Mouse (Mus musculus): Measurements from ENCODE around the gene Card9. TPM values are rescaled to one million over a fixed set of nuclear protein-coding genes. Genes with fewer than 3 reads are reported as not detected.
A peak's percentile ranks its signal among the peaks of the same experiment; 100 is the strongest.

Card9 gene
- polyA plus RNA-seq (2015; fragmentation: Nextera tagmentation; extraction: Ambion mirVana), result 0.41 and 0.62 TPM in 2 replicates

DNA sequence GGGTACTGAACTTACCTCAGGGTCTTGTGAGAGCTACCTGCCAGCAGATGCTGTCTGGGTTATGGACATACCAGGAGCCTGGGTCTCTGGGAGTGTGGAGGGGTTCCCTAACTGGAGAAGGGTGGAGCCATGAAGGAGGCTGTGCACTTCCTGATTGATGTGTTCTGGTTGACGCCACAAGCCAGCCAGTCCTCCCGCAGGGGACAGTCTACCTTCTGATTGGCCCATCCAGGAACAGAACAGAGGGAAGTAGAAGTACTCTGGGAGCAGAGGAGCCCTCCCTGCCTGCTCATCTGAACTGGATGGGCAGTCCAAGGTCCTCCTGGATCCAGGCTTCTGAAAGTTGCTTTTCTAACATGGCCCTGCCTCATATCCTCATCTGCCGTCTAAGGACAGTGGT, at the start of gene Card9:
TSS of gene Card9 (minus strand) at position 147 of the 400 bp plus-strand sequence.
- Histone ChIP-seq H3K27ac (replicated peaks) (no peak within 1 kb of the TSS), H3K27me3 (replicated peaks) (no peaks in the 10 kb centered on the region)
- 41% methylated on average over 3 of the region's 3 CpGs for WGBS

GRCm38 (mm10) chr2:26410091-26410490, 49.4 kb upstream of the Card9 start:
- 76% methylated on average over 5 of the region's 5 CpGs for WGBS
- Histone ChIP-seq H3K9me3 (no peaks in the 10 kb centered on the region), H3K9ac (no peak overlapping the region), H3K27me3 (replicated peaks) (no peaks in the 10 kb centered on the region), H3K27ac (replicated peaks) (no peak overlapping the region), H3K36me3 (peaks cover 72% of the 10 kb centered on the region), H3K4me2 (no peak overlapping the region), H3K4me1 (peaks cover 34% of the 10 kb centered on the region), H3K4me3 (no peak overlapping the region)
- ATAC-seq (ENCODE audit: extremely low read depth, insufficient number of reproducible peaks, low FRiP score, low TSS enrichment), result no peak

More for the DNA sequence above, at the start of gene Card9:
- H3K4me2 ChIP-seq, result no peak within 1 kb of the TSS
- no peak for ATAC-seq (ENCODE audit: extremely low read depth, insufficient number of reproducible peaks, low FRiP score, low TSS enrichment)
- H3K4me3 ChIP-seq, result no peak within 1 kb of the TSS
- H3K36me3 ChIP-seq, result peaks cover 36% of the 10 kb centered on the region
- peaks cover 17% of the 10 kb centered on the region for H3K4me1 ChIP-seq
- H3K9me3 ChIP-seq, result no peaks in the 10 kb centered on the region
- no peak within 1 kb of the TSS for H3K9ac ChIP-seq

GRCm38 (mm10) chr2:26409362-26409761, 48.6 kb upstream of the Card9 start:
- H3K27ac ChIP-seq (replicated peaks), result no peak overlapping the region
- ATAC-seq (ENCODE audit: extremely low read depth, insufficient number of reproducible peaks, low FRiP score, low TSS enrichment), result no peak
- H3K4me2 ChIP-seq, result peak overlapping the region; percentile 86
- no peak overlapping the region for H3K9ac ChIP-seq
- peak overlapping the region; percentile 92 for H3K4me3 ChIP-seq
- peaks cover 64% of the 10 kb centered on the region for H3K36me3 ChIP-seq
- H3K4me1 ChIP-seq, result peaks cover 40% of the 10 kb centered on the region
- WGBS, result 57% methylated on average over 3 of the region's 3 CpGs
- no peaks in the 10 kb centered on the region for H3K9me3 ChIP-seq
- no peaks in the 10 kb centered on the region for H3K27me3 ChIP-seq (replicated peaks)

DNA sequence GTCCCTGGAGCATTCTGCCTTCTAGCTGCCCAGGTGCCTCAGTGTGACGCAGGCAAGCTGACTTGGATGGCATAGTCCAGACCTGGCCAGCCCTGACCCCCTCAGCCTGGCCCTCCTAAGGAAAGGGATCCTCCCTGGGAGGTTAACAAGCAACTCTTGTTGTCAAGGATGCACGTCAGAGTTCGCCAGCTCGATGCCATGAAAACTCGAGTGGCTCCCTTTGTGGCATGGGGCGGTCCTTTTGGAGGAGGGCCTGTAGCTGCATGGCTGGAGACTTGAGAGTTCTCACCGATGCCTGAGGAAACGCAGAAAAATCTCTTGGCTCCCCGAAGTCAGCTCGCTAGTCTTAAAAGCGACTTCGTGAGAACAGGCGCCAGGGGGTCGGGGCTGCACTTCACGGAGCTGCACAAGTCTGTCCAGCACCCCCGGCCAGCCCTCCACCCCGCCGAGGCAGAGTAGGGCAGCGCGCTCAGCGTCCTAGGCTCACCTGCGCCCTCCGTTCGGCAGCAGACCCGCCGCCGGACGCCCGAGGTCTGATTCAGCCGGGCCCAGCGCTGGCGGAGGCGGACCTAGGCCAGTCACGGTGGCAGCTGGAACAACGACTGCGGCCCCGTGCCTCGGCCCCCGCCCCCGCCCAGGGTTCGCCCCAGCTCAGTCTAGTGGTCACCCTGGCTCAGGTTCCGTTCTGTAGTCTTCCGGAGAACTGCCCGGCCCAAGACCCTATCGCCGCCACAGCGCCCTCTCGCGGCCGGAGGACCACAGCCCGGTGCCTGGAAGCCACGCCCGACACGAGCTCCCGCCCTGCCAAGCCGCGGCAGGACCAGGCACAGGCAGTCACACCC, 48.0 kb upstream of the Card9 start, which contains the start of gene Inpp5e:
TSS of gene Inpp5e (minus strand) at position 689 of the 842 bp plus-strand sequence.
- peak within 1 kb of the TSS; percentile 86 for H3K4me2 ChIP-seq
- no peaks in the 10 kb centered on the region for H3K9me3 ChIP-seq
- peak within 1 kb of the TSS; percentile 96 for H3K9ac ChIP-seq
- ATAC-seq (ENCODE audit: extremely low read depth, insufficient number of reproducible peaks, low FRiP score, low TSS enrichment), result peak; percentile 91
- peak within 1 kb of the TSS; percentile 83 for H3K27ac ChIP-seq (replicated peaks)
- H3K36me3 ChIP-seq, result peaks cover 58% of the 10 kb centered on the region
- under 1% methylated on average over 57 of the region's 57 CpGs for WGBS
- peak within 1 kb of the TSS; percentile 92 for H3K4me3 ChIP-seq
- H3K4me1 ChIP-seq, result peaks cover 40% of the 10 kb centered on the region
- H3K27me3 ChIP-seq (replicated peaks), result no peaks in the 10 kb centered on the region

DNA sequence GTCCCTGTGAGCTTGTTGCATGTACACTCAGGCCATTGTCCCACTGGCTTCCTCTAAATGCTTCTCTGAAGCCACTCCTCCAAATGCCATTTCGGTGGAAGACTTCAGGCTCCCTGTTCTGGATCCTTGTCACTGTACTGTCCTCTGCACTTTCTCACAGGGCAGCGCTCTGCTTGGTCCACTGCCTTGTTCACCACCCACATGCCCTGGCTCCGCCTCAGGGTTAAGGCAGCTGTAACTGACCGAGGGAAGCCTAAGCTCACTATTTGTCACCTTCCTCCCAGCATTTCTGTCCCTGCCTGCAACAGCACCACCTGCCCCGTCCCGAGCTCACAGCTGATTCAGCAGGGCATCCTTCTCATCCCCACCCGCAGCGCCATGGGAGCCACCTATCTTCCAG, 42.6 kb upstream of the Card9 start:
- Histone ChIP-seq H3K36me3 (peaks cover 61% of the 10 kb centered on the region), H3K9ac (peak overlapping the region; percentile 3; the same call in 1 of the 2 replicates), H3K4me2 (no peak overlapping the region), H3K9me3 (no peaks in the 10 kb centered on the region), H3K27ac (replicated peaks) (no peak overlapping the region), H3K27me3 (replicated peaks) (no peaks in the 10 kb centered on the region), H3K4me1 (peaks cover 34% of the 10 kb centered on the region), H3K4me3 (no peak overlapping the region)
- WGBS, result 66% methylated on average over 8 of the region's 8 CpGs
- no peak for ATAC-seq (ENCODE audit: extremely low read depth, insufficient number of reproducible peaks, low FRiP score, low TSS enrichment)

- peaks cover 67% of the 10 kb centered on the region for H3K36me3 ChIP-seq
- no peak overlapping the region for H3K4me2 ChIP-seq
- WGBS, result 86% methylated on average over 1 of the region's 1 CpGs
Observed at GRCm38 (mm10) chr2:26402265-26402664, 41.5 kb upstream of the Card9 start.

DNA sequence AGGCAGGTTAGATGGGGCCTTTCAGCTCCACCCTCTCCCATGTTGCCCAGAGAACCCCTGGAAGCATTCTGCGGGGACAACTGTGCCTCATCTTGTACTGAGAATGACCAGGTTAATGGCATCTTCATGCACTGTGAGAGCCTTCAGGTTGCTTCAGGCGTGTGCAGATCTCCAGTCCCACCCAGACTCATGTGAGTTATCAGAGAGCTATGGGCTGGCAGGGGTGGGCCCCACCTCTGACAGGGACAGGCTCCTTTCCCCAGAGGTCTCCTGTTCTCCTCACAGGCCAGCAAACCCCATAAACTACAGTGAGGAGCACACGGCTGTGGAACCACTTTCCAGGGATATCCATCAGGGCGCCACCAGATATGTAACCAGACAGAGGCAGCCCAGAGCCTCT, 40.3 kb upstream of the Card9 start:
- Histone ChIP-seq H3K4me1 (peaks cover 11% of the 10 kb centered on the region), H3K9me3 (no peaks in the 10 kb centered on the region), H3K4me3 (no peak overlapping the region), H3K9ac (no peak overlapping the region), H3K27me3 (replicated peaks) (no peaks in the 10 kb centered on the region), H3K36me3 (peaks cover 71% of the 10 kb centered on the region), H3K4me2 (no peak overlapping the region), H3K27ac (replicated peaks) (no peak overlapping the region)
- no peak for ATAC-seq (ENCODE audit: extremely low read depth, insufficient number of reproducible peaks, low FRiP score, low TSS enrichment)
- 77% methylated on average over 4 of the region's 4 CpGs for WGBS

More at GRCm38 (mm10) chr2:26402265-26402664, 41.5 kb upstream of the Card9 start:
- no peak overlapping the region for H3K27ac ChIP-seq (replicated peaks)
- no peaks in the 10 kb centered on the region for H3K9me3 ChIP-seq
- H3K4me1 ChIP-seq, result peaks cover 23% of the 10 kb centered on the region
- H3K27me3 ChIP-seq (replicated peaks), result no peaks in the 10 kb centered on the region
- H3K9ac ChIP-seq, result no peak overlapping the region
- H3K4me3 ChIP-seq, result no peak overlapping the region
- no peak for ATAC-seq (ENCODE audit: extremely low read depth, insufficient number of reproducible peaks, low FRiP score, low TSS enrichment)

DNA sequence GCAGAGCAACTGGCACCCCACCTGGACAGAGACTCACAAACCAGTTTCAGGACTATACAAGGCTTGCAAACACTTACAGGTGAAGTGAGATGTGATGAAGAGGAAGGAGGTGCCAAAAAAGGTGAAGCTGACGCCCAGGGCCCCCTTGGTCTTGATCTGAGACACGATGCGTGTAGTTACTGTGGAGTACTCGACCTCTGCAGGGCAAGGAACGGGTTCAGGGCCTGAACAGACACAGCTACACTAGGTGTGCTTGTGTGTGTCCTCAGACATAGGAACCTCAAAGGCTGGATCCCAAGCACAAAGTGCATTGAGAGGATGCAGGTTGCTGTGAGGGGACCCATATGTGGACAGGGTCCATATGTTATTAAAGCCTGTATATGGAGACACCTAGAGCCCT, 39.6 kb upstream of the Card9 start:
- peaks cover 73% of the 10 kb centered on the region for H3K36me3 ChIP-seq
- peaks cover 5% of the 10 kb centered on the region for H3K4me1 ChIP-seq
- H3K4me3 ChIP-seq, result no peak overlapping the region
- 79% methylated on average over 5 of the region's 5 CpGs for WGBS
- no peaks in the 10 kb centered on the region for H3K27me3 ChIP-seq (replicated peaks)
- no peak overlapping the region for H3K9ac ChIP-seq
- no peak overlapping the region for H3K27ac ChIP-seq (replicated peaks)
- H3K9me3 ChIP-seq, result no peaks in the 10 kb centered on the region
- ATAC-seq (ENCODE audit: extremely low read depth, insufficient number of reproducible peaks, low FRiP score, low TSS enrichment), result no peak
- H3K4me2 ChIP-seq, result no peak overlapping the region

GRCm38 (mm10) chr2:26399647-26400046, 38.9 kb upstream of the Card9 start:
- Histone ChIP-seq H3K27ac (replicated peaks) (no peak overlapping the region), H3K4me1 (peaks cover 2% of the 10 kb centered on the region), H3K4me2 (no peak overlapping the region), H3K9ac (no peak overlapping the region), H3K36me3 (peaks cover 80% of the 10 kb centered on the region), H3K27me3 (replicated peaks) (no peaks in the 10 kb centered on the region), H3K4me3 (no peak overlapping the region), H3K9me3 (no peaks in the 10 kb centered on the region)
- no peak for ATAC-seq (ENCODE audit: extremely low read depth, insufficient number of reproducible peaks, low FRiP score, low TSS enrichment)
- WGBS, result 62% methylated on average over 5 of the region's 5 CpGs

- Histone ChIP-seq H3K9ac (no peak overlapping the region), H3K27me3 (replicated peaks) (no peaks in the 10 kb centered on the region), H3K9me3 (no peaks in the 10 kb centered on the region), H3K4me3 (no peak overlapping the region), H3K4me2 (no peak overlapping the region), H3K36me3 (peaks cover 86% of the 10 kb centered on the region), H3K27ac (replicated peaks) (no peak overlapping the region), H3K4me1 (no peaks in the 10 kb centered on the region)
- no peak for ATAC-seq (ENCODE audit: extremely low read depth, insufficient number of reproducible peaks, low FRiP score, low TSS enrichment)
- 87% methylated on average over 8 of the region's 8 CpGs for WGBS
Observed at GRCm38 (mm10) chr2:26398978-26399377, 38.3 kb upstream of the Card9 start.

- no peak overlapping the region for H3K4me3 ChIP-seq
- no peaks in the 10 kb centered on the region for H3K27me3 ChIP-seq (replicated peaks)
- H3K9me3 ChIP-seq, result no peaks in the 10 kb centered on the region
- no peak overlapping the region for H3K9ac ChIP-seq
- WGBS, result 90% methylated on average over 6 of the region's 6 CpGs
- peaks cover 22% of the 10 kb centered on the region for H3K4me1 ChIP-seq
- H3K27ac ChIP-seq (replicated peaks), result no peak overlapping the region
- no peak for ATAC-seq (ENCODE audit: extremely low read depth, insufficient number of reproducible peaks, low FRiP score, low TSS enrichment)
- no peak overlapping the region for H3K4me2 ChIP-seq
- peaks cover 72% of the 10 kb centered on the region for H3K36me3 ChIP-seq
Observed at GRCm38 (mm10) chr2:26391617-26392016, 30.9 kb upstream of the Card9 start.

DNA sequence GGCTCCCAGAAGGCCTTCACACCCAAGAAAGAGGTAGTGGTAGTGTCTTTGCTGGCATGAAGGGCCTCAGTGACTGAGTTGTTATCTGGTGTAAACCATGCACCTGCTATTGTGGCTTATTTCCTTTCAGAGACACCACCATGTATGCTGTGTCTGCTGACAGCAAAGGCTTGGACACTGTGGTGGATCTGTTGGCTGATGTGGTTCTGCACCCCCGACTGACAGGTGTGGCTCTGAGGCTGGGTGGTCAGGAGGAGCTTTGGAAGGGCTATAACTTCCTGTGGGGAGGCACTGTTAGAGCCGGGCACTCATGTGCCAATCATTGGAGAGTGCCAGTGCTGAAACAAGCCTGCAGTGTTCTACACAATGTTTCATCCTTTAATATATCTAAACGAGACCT, 30.2 kb upstream of the Card9 start:
- peaks cover 72% of the 10 kb centered on the region for H3K36me3 ChIP-seq
- H3K4me2 ChIP-seq, result no peak overlapping the region
- no peak overlapping the region for H3K4me3 ChIP-seq
- no peak overlapping the region for H3K27ac ChIP-seq (replicated peaks)
- H3K4me1 ChIP-seq, result peaks cover 22% of the 10 kb centered on the region
- 79% methylated on average over 3 of the region's 3 CpGs for WGBS
- no peak for ATAC-seq (ENCODE audit: extremely low read depth, insufficient number of reproducible peaks, low FRiP score, low TSS enrichment)
- no peaks in the 10 kb centered on the region for H3K9me3 ChIP-seq
- peak overlapping the region; percentile 1; the same call in 1 of the 2 replicates for H3K9ac ChIP-seq
- no peaks in the 10 kb centered on the region for H3K27me3 ChIP-seq (replicated peaks)

Measured in heart, embryonic 13.5 days (tissue).